Mouse (Mus musculus) liver, embryonic 14.5 days (tissue): ENCODE measurements around the gene Prr14.

Experiments
- CTCF ChIP-seq: IDR thresholded peaks from 2 replicates; pipeline ENCODE4 v1.5.1; 2016; ENCODE audit warnings: antibody characterized with exemption, low read depth, control low read depth
- EP300 ChIP-seq: IDR thresholded peaks from 2 replicates; pipeline ENCODE4 v1.6.1; 2016; ENCODE audit warnings: antibody characterized with exemption, low read depth

- no peak for TF ChIP-seq EP300
- TF ChIP-seq CTCF = no peak
Observed at GRCm38 (mm10) chr7:127472060-127472459, 12.6 kb downstream of the Prr14 start.
